Mouse (Mus musculus) C2C12 (cell line): ENCODE measurements at regions not wholly inside any gene's neighbourhood (a gene's known extent, or its start where the extent isn't known, plus 50 kb on each side); places are given as distances from the start of the nearest gene placed in this dataset.

Experiments
- H3K27me3 ChIP-seq: one replicate; pipeline ENCODE4 v1.6.1; 2011; ENCODE audit not compliant: control insufficient read depth, insufficient read depth, insufficient read length
- H3K36me3 ChIP-seq: one replicate; pipeline ENCODE4 v1.6.1; 2011; ENCODE audit not compliant: control insufficient read depth, insufficient read depth
- H3K4me3 ChIP-seq: one replicate; pipeline ENCODE4 v1.5.1; 2011; ENCODE audit warnings: mild to moderate bottlenecking, control low read depth; ENCODE audit not compliant: poor library complexity, insufficient read depth, severe bottlenecking
- H3K79me2 ChIP-seq: one replicate; pipeline ENCODE4 v1.6.1; 2011; ENCODE audit not compliant: control insufficient read depth, insufficient read depth
- H3K79me3 ChIP-seq: one replicate; pipeline ENCODE4 v1.6.1; 2011; ENCODE audit warnings: low read depth, control low read depth
- H3ac ChIP-seq: one replicate; pipeline ENCODE3; 2011; ENCODE audit warnings: low read depth; ENCODE audit not compliant: control insufficient read depth, insufficient read length
- CEBPB ChIP-seq: IDR thresholded peaks from one replicate; pipeline ENCODE4 v1.6.1; 2011; ENCODE audit warnings: low read depth, mild to moderate bottlenecking, control low read depth, moderate library complexity
- CTCF ChIP-seq: IDR thresholded peaks from one replicate; pipeline ENCODE4 v1.5.1; 2011; ENCODE audit not compliant: control insufficient read depth, insufficient read depth, insufficient read length
- FOSL1 ChIP-seq: IDR thresholded peaks from one replicate; pipeline ENCODE4 v1.8.0; 2011; ENCODE audit warnings: mild to moderate bottlenecking, low read length; ENCODE audit not compliant: poor library complexity, insufficient read depth, severe bottlenecking
- MAX ChIP-seq: IDR thresholded peaks from one replicate; pipeline ENCODE4 v1.6.1; 2011; ENCODE audit warnings: mild to moderate bottlenecking, control low read depth
- MYOD1 ChIP-seq: IDR thresholded peaks from one replicate; pipeline ENCODE4 v1.6.1; 2011; ENCODE audit warnings: low read depth; ENCODE audit not compliant: control insufficient read depth, insufficient read length
- MYOG ChIP-seq: IDR thresholded peaks from one replicate; pipeline ENCODE4 v1.6.1; 2011; ENCODE audit not compliant: control insufficient read depth, insufficient read length; ENCODE audit errors: extremely low read depth
- USF1 ChIP-seq: IDR thresholded peaks from one replicate; pipeline ENCODE4 v1.6.1; 2011; ENCODE audit warnings: low read depth, mild to moderate bottlenecking, control low read depth, moderate library complexity

DNA sequence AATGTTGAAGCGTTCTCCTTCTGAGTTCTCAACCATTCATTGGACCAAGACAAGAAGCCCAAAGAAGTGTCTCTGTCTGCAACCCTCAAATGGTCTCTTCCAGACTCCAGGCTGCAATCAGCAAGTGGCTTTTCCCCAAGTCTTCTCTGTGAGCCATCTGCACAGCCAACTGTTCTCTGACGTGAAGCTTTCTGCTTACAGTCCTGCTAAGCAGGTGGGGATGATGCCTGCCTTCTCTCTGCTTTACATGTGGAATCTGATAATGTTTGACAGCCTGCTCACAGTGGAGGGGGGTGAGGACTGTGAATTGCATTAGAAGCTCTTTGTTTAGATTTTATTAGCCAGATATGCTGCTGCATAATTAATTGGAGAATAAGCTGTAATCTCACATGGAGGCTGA, 636.7 kb downstream of the Tmem114 start:
- Histone ChIP-seq H3K79me2 (no peaks in the 10 kb centered on the region), H3K4me3 (no peak overlapping the region), H3K36me3 (no peaks in the 10 kb centered on the region), H3K27me3 (no peaks in the 10 kb centered on the region), H3ac (no peak overlapping the region), H3K79me3 (no peaks in the 10 kb centered on the region)
- no peak for TF ChIP-seq MYOG
- TF ChIP-seq MYOD1 = no peak
- no peak for TF ChIP-seq MAX
- TF ChIP-seq FOSL1 = no peak
- TF ChIP-seq CTCF = no peak
- TF ChIP-seq USF1 = no peak
- TF ChIP-seq CEBPB = no peak

DNA sequence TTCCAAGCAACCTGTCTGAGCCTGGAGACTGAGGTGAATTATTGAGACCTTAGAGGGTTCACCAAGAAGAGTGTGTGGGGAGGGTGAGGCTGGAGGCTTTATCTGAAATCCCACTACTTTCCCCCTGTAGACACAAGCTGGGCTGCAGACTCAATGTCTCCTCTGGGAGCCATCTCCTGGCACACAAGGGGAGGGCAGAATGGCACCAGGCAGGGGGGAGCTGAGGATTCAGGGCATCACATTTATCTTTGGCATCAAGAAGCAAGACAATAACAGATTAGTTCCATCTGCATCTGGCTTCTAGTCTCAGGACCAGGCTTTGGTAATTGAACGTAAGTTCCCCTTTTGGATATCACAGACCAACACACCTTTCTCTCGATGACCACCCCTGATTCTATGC, 643.4 kb downstream of the Tmem114 start:
- H3K36me3 ChIP-seq = no peaks in the 10 kb centered on the region
- no peak overlapping the region for H3K4me3 ChIP-seq
- H3K27me3 ChIP-seq = no peaks in the 10 kb centered on the region
- no peaks in the 10 kb centered on the region for H3K79me3 ChIP-seq
- H3K79me2 ChIP-seq = no peaks in the 10 kb centered on the region
- H3ac ChIP-seq = no peak overlapping the region
- TF ChIP-seq FOSL1 = no peak
- TF ChIP-seq CEBPB = no peak
- no peak for TF ChIP-seq MAX

DNA sequence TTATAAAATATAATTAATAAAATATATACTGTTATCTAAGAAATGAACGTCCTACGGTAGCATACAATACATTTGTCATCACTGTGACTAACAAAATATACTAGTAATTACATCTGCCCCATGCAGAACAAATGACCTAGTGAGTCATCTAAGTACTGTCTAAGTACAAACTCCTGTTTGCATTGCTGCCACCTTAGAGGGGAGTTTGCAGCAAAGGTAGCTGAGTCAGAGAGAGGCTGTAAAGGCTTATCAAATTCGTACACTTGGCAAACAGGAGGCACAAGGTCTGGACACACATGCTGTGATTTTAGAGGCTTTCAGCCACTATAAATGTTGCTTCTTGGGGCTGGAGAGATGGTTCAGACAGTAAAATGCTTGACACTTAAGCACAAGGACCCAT, 649.3 kb downstream of the Tmem114 start:
- H3ac ChIP-seq = no peak overlapping the region
- H3K4me3 ChIP-seq = no peak overlapping the region
- no peaks in the 10 kb centered on the region for H3K36me3 ChIP-seq
- TF ChIP-seq FOSL1 (no peak), CTCF (no peak), CEBPB (no peak), MAX (no peak), USF1 (no peak), MYOD1 (no peak), MYOG (no peak)
- no peaks in the 10 kb centered on the region for H3K79me2 ChIP-seq
- no peaks in the 10 kb centered on the region for H3K79me3 ChIP-seq
- no peaks in the 10 kb centered on the region for H3K27me3 ChIP-seq

DNA sequence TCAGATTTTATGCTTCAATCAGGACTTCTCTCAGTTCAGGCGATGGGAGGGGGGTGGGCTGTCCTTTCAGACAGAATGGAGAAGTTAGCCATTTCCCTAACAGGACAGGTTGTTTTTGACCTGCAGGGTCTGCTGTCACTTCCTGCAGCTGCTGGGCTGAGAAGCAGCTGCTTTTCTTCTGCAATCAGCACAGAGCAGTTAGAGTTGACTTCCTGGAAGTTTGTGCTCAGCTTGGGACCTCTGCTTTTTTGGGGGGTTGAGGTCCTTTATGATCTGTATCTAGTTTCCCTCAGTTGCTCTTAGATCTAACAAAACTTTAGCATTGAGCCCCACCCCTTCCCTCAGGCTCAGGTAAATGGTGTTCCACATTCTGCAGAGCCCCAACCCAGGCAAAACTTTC, 656.5 kb downstream of the Tmem114 start:
- Histone ChIP-seq H3K36me3 (no peaks in the 10 kb centered on the region), H3K27me3 (no peaks in the 10 kb centered on the region), H3K79me2 (no peaks in the 10 kb centered on the region), H3K79me3 (no peaks in the 10 kb centered on the region), H3ac (no peak overlapping the region), H3K4me3 (no peak overlapping the region)
- TF ChIP-seq USF1 (no peak), MYOD1 (no peak), CEBPB (no peak), CTCF (no peak), MYOG (no peak)

DNA sequence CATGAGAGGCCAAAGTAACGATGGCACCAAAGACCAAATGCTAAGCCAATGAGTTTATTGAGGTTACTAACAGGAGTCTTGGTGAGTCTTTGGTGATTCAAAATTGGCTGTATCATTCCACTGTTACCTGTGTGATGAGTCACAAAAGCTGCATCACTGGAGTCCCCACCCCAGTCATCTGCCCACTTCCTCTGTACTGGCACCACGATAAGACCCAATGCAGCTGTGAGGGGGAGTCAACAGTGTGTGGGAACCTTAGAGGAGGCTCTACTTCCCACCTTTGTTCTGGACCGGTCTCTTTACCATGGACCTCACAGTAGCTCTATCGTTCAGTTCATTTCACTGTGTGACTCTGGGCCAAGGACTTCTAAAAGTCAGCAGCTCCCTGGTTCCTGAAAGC, 657.2 kb downstream of the Tmem114 start:
- Histone ChIP-seq H3K27me3 (no peaks in the 10 kb centered on the region), H3K4me3 (no peak overlapping the region), H3K79me2 (no peaks in the 10 kb centered on the region), H3K79me3 (no peaks in the 10 kb centered on the region), H3K36me3 (no peaks in the 10 kb centered on the region), H3ac (no peak overlapping the region)
- TF ChIP-seq MYOG (no peak), CEBPB (no peak), FOSL1 (no peak), MYOD1 (no peak)

DNA sequence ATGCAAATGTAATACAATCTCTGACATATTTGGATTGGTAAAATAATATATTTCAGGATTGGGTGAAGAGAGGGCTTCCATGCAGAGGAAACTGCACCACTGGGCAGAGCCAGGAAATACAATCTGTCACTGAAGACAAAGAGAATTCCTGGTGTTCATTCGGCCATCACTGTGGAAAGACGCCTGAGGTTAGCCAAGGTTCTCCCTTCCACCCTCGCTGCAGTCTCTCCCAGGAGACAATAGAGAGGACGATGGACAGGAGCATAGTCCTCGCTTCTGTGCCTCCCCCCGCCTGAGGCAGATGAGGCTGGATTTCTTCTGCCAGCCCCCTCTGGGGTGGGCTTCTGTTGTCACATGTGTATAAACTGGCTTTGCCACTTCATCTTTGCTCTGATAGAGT, 660.6 kb downstream of the Tmem114 start:
- H3K4me3 ChIP-seq = no peak overlapping the region
- H3K79me2 ChIP-seq = no peaks in the 10 kb centered on the region

DNA sequence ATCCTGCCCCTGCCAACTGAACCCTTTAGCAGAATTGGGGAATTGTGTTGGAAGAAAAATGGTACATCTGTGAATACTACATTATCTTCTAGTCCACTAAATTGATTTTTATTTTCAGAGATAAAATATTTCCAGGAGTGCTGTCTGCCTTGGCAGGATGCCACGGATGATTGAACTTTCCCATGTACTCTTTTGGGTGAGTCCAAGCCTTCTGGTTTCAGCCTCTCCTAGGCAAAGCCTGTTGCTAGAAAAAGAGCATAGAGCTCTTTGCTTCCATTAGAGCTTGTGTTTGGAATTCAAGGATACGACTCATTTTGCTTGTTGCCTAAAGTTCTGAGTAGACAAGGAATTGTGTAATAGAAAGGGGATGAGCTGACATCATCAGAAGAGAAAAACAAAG, 696.8 kb downstream of the Tmem114 start:
- H3K27me3 ChIP-seq = no peaks in the 10 kb centered on the region
- TF ChIP-seq MYOG = no peak
- no peak for TF ChIP-seq CEBPB
- no peak for TF ChIP-seq FOSL1
- no peak for TF ChIP-seq MYOD1
- TF ChIP-seq USF1 = no peak
- no peak for TF ChIP-seq MAX
- no peak for TF ChIP-seq CTCF
- H3K79me2 ChIP-seq = no peaks in the 10 kb centered on the region
- no peaks in the 10 kb centered on the region for H3K36me3 ChIP-seq
- no peaks in the 10 kb centered on the region for H3K79me3 ChIP-seq
- H3K4me3 ChIP-seq = no peak overlapping the region
- H3ac ChIP-seq = no peak overlapping the region

More for the DNA sequence above, 660.6 kb downstream of the Tmem114 start:
- Histone ChIP-seq H3K27me3 (no peaks in the 10 kb centered on the region), H3ac (no peak overlapping the region), H3K36me3 (no peaks in the 10 kb centered on the region), H3K79me3 (no peaks in the 10 kb centered on the region)
- TF ChIP-seq CTCF (no peak), MYOG (no peak), USF1 (no peak), MYOD1 (no peak), FOSL1 (no peak), MAX (no peak)
